Mouse (Mus musculus) adipose tissue, adult 10 weeks (tissue): ENCODE measurements around the gene Vmn2r96. TPM values are rescaled to one million over a fixed set of nuclear protein-coding genes. Genes with fewer than 3 reads are reported as not detected.

Experiments used
- polyA plus RNA-seq: library from polyadenylated mRNA; stranded (reverse); fragments of 350-450 nt; fragmentation: Illumina TruSeq; extraction: RNeasy Lipid Tissue Mini Kit (QIAGEN cat#74804); gene quantifications from one replicate; pipeline ENCODE4 v1.2.3, GENCODE M21; 2014; ENCODE audit warnings: low read depth, low replicate concordance

Vmn2r96 gene
- not detected for polyA plus RNA-seq

GRCm38 (mm10) chr17:18572851-18573250 lies at the start of gene Vmn2r96:
Gene Vmn2r96, plus strand, starts transcription at chr17:18573151.

Other genes starting within 250 kb of the Vmn2r96 start
- gene Vmn2r95, start 149.1 kb upstream of the Vmn2r96 start, polyA plus RNA-seq = not detected